Mouse (Mus musculus) c-Kit-negative CD71-positive TER-119-positive erythroid progenitor cells, embryonic 14.5 days (primary cell): ENCODE data around the gene Cd79b.

Experiments used
- DNase-seq: peaks from one replicate; pipeline ENCODE4 v3.0.0-alpha.2; 2013; ENCODE audit warnings: low read depth, low spot score

Gene Cd79b

DNA sequence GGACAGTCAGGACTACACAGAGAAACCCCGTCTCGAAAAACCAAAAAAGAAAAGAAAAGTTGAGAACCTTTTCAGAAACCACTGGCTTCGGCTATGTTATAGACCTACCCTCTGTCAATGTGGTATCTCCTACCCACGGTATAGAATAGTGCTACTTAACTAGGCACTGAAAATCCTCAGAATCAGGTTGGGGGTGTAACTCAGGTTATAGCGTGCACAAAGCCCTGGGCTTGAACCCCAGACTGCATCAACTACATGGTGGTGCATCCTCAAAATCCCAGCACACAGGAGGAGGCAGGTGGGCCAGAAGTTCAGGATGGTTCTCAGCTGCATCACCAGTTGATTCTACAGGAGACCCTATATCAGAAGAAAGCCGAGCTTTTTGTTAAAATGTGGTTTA, 40.8 kb downstream of the Cd79b start:
- DNase-seq, result no peak

DNA sequence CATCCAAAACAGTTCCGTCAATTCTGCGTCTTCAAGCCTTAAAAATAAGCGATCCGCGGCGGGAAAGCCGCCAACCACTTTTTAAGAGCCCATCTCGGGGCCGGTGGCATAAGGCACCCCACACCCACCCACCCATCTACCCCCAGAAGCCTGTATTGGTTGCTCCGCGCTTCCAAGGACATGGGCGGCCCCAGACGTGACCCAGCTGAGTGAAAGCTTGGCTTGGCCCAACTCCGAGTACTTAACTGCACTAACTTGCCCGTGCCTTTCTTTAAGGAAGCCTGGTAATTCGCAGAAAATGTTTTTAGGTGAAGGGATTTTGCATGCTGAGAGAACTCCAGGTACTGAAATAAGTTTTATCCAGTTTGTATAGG, 41.3 kb downstream of the Cd79b start:
- DNase-seq, result no peak

DNA sequence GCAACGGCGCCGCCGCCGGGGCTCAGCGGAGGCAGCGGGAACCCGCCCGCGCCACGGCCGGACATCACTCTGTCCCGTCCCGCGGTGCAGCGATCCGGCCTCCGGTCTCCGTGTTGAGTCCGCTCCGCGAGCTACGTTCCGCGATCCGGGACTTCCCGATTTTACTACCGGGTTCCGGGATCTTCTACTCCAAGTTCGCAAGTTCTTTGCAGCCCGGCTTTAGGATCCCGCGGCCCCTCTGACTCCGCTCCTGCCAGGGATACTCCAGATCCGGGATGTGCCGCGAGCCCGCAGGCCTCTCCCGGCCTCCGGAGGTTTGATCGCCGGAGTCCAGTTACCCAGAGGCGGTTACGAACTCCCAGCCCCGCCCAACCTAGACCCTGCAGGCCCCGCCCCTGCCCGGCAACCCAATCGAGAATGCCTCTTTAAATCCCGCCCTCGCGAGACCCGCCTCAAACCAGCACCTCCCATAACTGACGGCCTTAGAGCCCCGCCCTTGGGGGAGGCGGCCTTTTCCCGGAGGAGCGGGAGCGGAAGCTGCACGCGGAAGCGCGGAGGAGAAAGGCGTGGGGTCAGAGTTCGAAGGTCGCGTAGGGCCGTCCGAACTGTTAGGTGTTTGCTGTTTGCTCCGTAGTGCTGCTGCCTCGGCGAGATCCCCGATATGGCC, 41.8 kb downstream of the Cd79b start, which contains the start of gene Smarcd2:
Gene Smarcd2, minus strand, starts transcription at position 329 of the 667 bp plus-strand sequence.
- peak; percentile 97 for DNase-seq

DNA sequence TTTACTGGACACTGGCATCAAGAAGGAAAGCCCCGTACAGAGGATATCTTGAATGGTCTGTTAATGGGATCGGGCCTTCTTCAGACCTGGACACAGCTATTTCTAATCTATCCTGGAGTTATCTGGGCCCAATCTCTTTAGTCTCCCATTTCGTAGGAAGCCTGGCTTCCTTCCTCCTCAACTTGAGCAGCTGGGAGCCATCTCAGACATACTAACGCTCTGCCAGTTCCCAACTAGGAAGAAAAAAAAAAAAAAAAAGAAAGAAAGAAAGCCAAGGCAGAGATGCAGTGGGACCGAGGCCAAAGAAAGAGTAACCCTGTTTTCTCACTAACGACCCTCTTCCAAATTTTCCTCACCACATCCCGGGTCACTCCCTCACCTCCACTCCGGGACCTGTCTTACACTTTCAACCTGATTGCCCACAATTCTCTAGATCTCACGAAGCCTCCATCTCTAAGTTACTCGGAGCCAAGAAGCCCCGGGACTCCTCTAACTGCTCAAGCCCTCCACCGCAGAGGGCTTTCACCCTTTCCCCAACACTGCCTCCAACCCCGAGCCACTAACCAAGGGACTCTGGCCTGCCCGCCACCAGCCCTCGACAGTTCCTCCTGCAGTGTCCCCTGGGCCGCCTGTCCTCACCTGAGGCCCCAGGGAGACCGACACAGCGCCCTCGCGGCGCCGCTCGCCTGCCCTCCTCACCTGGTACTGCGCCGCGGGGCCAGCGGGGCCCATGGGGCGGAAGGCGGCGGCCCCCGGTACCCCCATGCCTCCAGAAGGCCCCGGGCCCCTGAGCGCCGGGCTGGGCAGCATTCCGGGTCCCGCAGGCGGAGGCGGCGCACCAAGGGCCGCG, 42.5 kb downstream of the Cd79b start:
- peak; percentile 34 for DNase-seq

DNA sequence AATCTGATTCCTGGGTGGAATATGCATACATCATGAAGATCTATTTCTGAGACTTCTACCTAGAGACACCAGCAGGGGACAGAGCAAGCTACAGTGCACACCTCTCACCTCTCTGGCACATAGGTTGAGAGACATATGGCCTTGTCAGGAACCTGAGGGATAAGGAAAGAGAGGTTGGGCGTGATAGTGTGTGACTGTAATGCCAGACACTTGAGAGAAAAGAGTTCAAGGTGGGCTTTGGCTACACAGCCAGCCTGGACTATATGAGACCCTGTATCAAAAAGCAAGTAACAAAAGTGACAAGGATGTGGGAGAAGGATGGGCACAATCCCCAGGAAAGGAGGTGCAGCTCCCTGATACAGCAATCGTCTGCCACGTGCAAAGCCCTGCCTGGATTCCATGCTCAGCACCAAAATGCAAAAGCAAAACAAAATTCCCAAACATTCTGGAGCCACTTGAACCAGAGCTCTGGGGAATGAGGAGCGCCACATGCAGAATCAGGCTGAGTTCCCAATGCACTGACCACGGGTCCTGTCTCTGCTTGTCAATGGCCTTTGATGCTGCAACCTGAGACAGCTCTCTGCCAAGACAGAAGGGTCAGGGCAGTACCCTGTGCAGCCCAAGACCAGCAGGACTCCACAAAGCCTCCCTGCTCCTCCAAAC, 43.3 kb downstream of the Cd79b start:
- no peak for DNase-seq

DNA sequence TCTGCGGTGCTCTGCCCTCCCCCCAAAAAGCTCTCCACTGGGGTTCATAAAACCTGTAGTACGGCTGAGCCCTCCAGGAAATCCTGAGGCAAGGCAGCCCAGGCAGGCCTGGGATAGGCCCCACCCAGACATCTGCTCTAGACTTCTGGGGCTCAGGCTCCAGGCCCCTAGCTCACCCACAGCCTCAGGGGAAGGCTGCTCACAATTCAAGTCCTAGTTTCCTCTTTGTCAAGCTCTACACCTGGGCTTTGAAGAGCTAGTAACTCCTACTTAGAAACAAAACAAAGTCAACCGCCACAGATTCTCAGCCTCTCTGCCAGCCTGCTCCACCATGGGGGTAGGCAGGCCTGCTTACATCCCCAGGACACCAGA, 45.5 kb downstream of the Cd79b start:
- DNase-seq, result no peak

DNA sequence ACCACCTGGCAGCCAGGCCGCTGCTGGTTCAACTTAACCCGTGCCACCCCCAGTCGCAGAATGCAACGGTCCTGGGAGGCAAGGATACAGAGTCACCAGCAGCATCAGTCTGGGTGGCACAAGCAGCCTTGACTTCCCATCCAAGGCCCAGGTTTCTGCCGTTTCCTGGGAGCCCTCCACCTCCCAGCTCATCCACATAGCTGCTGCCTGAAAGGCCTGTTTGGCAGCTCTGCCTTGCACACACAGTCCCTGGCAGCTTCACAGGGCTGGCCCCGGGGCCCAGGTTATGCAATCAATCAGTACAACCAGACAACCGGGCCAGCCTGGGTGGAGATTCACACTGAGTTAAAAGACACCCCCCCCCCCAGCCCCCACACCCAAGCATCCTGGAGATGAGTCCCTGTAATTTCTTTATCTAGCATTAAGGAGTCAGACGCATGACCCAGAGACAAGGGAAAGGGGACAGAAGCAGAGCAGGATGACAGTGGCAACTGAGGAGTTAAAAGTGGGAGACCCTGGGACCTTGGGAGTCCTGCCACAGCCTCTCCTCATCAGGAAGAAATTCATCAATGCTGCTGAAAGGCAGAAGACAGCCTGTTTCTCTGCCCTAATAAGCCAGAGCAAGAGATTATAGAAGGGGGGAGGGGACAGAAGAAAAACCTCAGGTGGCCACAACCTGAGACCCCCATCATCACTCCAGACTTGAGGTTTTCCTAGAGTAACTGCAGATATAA, 46.1 kb downstream of the Cd79b start:
- DNase-seq, result no peak

DNA sequence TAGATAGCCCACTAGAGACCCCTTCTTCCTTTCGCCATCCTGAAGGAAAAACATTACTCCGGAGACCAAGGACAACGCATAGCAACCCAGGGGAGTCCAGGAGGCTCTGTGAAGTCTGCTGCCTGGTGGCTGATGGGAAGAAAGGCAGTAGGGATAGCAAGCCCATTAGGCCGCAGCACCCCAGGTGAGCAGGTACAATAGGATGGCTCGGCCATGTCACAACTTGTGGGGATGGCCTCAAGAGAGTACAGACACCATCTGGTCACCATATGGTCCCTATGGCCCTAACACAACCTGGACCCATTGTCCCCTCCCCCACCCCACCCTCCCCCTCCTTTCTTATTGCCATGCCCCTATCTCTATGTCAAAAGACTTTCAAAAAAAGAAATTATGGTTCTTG, 46.7 kb downstream of the Cd79b start:
- no peak for DNase-seq

DNA sequence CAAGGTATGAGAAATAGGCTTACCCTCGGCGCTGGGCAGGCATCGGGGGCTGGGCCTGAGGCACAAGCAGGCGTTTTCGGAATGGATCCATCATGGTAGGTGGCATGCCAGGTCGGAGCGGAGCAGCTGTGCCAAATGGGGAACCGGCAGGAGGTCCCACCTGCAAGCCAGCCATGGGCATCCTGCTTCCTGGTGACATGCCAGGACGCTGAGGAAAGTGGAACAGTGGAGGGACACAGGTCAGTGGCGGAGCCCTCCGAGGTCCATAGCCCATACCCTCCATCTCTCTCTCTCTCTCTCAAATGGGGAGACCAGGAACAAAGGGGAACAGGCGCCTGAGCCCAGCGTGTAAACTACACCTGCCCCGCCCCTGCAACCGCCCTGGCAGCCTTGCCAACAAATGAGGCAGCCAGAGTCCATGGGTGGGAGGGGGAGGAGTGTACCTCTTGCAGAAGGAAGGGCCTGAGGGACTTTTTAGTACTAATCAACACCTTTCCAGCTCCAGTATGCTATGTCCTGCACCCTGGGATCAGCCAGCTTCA, 47.2 kb downstream of the Cd79b start:
- DNase-seq, result no peak

DNA sequence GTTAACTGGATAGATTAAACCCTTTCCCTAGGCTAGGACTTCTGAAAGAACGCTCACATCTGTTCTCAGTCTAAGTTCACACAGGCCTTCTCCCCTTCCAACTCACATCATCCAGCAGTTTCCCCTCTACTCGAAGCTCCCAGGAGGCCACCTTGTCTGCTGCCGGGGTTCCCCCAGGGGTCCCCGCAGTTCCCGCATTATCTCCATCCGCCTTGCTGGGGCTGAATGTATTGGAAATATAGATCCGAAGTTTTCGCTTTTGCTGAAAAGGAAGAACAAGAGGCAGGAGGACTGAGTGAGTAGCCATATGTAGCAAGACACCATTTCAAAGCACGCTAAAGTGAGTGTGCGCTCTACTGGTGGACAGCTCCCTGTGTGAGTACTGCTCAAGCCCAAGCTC, 48.1 kb downstream of the Cd79b start:
- DNase-seq, result no peak

DNA sequence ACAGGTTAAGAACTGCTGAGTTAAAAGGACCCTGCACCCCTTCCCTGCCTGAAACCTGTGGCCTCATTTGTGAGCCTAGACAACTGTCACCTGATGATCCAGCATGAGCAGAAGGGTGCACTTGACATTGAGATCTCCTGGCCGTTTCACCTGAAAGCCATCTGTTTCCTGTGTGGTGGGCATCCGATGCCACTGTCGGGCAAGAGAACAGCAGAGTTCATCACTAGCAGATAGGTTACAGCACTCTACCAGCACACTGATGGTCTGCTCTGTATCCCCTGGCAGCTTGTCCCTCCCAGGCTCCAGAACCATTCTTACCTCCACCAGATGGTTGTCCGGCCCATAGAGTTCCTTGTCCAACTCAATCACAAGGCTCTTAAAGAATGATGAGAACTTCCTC, 49.0 kb downstream of the Cd79b start:
- DNase-seq, result no peak

DNA sequence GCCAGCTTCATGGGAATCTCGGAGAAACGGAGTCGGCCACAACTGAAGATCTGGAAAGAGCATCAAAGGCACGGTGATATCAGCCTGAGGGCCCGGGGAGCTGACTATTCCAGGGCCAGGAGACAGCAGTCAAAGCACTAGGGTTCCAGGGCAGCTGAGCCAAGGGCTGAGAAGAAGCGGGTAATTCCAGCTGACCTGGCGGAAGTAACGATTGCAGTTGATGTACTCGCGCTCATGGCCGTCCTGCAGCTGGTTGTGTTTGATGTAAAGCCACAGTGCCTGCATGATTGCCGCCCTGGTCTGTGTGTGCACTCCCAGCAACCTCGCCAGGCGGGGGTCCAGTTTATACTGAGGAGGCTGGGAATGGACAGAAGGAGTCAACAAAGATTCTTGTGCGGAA, 49.6 kb downstream of the Cd79b start:
- no peak for DNase-seq

DNA sequence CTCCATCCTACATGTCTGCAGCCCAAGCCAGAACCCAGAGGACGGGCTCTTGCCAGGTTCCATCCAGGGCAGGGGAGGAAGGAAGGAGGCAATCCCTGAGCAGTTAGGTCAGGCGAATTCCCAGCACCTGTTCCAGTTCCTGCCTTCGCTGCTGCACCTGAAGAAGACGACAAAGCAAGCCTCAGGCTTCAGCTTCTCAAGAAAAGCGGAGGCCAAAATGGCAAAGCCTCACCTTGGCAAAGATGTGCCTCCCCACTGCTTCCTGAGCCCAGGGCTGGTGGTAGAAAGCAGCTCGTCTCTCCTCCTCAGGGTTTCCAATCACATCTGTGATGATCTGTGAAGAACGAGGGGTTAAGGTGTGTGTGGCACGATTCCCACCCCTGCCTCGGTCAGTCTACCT, 50.6 kb downstream of the Cd79b start:
- DNase-seq, result no peak
